Mouse (Mus musculus) lung, postnatal 0 days (tissue): Measurements from ENCODE around the gene Fblim1. TPM values are rescaled to one million over a fixed set of nuclear protein-coding genes. Genes with fewer than 3 reads are reported as not detected.
A peak's percentile ranks its signal among the peaks of the same experiment; 100 is the strongest.

Source experiments
- ATAC-seq: fragments of 200-750 bp; cut with Nextera tagmentation; 2 replicates; pipeline ENCODE4 v1.8.0; 2017; ENCODE audit warnings: moderate library complexity
- DNase-seq: peaks from one replicate; pipeline ENCODE4 v3.0.0-alpha.2; 2016; ENCODE audit warnings: low spot score
- H3K27ac ChIP-seq: fragments of 300-500 bp; sonication (generic); 2 replicates; pipeline ENCODE4 v1.5.1; 2014; ENCODE audit warnings: antibody characterized with exemption, mild to moderate bottlenecking, low read length, mixed read lengths
- H3K27me3 ChIP-seq: fragments of 300-500 bp; sonication (generic); replicated peaks from 2 replicates; pipeline ENCODE4 v1.6.1; 2014; ENCODE audit warnings: low read length, mixed read lengths; ENCODE audit not compliant: insufficient read depth
- H3K36me3 ChIP-seq: fragments of 300-500 bp; sonication (generic); 2 replicates; pipeline ENCODE4 v1.6.1; 2014; ENCODE audit warnings: low read length, mixed read lengths; ENCODE audit not compliant: insufficient read depth
- H3K4me1 ChIP-seq: fragments of 300-500 bp; sonication (generic); 2 replicates; pipeline ENCODE4 v1.6.1; 2014; ENCODE audit warnings: antibody characterized with exemption, low read depth, low read length, mixed read lengths; ENCODE audit not compliant: insufficient read depth
- H3K4me2 ChIP-seq: fragments of 300-500 bp; sonication (generic); replicated peaks from 2 replicates; pipeline ENCODE4 v1.6.1; 2014; ENCODE audit warnings: low read depth, mild to moderate bottlenecking, low read length, moderate library complexity, mixed read lengths
- H3K4me3 ChIP-seq: fragments of 300-500 bp; sonication (generic); 2 replicates; pipeline ENCODE4 v1.5.1; 2014; ENCODE audit warnings: low read depth, low read length
- H3K9ac ChIP-seq: fragments of 300-500 bp; sonication (generic); replicated peaks from 2 replicates; pipeline ENCODE4 v1.6.1; 2014; ENCODE audit warnings: low read depth, mild to moderate bottlenecking
- H3K9me3 ChIP-seq: fragments of 300-500 bp; sonication (generic); 2 replicates; pipeline ENCODE4 v1.6.1; 2016; ENCODE audit warnings: low read length, mixed read lengths
- CTCF ChIP-seq: IDR thresholded peaks from 2 replicates; pipeline ENCODE4 v1.5.1; 2016; ENCODE audit warnings: antibody characterized with exemption, mild to moderate bottlenecking
- EP300 ChIP-seq: IDR thresholded peaks from 2 replicates; pipeline ENCODE4 v1.6.1; 2016; ENCODE audit warnings: antibody characterized with exemption, mild to moderate bottlenecking, control low read depth
- WGBS: fragments of 180-500 bp; shearing (Covaris S2); extraction: QIAGEN DNeasy Blood & Tissue Kit; methylation state at CpG from one replicate; pipeline ENCODE4 v1.1.7; 2014; 5-methylcytosine and 5-hydroxymethylcytosine counted together
- polyA plus RNA-seq: library from polyadenylated mRNA; unstranded; fragments of >200 nt; fragmentation: Nextera tagmentation; extraction: Ambion mirVana; gene quantifications from 2 replicates; pipeline ENCODE4 v1.2.1, GENCODE M21; 2015

Fblim1 gene
- polyA plus RNA-seq, 1 experiment from 2014 or later: 52.3 TPM

- TF ChIP-seq EP300: no peak
- no peak for TF ChIP-seq CTCF
- H3K4me3 ChIP-seq: peak overlapping the region; percentile 59
- no peaks in the 10 kb centered on the region for H3K27me3 ChIP-seq
- 0 out of 2 replicates have a peak, but pooled peaks cover 3% of the 10 kb centered on the region for H3K36me3 ChIP-seq
- H3K4me1 ChIP-seq: 0 out of 2 replicates have a peak, but pooled peaks cover 5% of the 10 kb centered on the region
- peak overlapping the region; percentile 64 for H3K9ac ChIP-seq
- H3K9me3 ChIP-seq: no peaks in the 10 kb centered on the region
- 1% methylated on average over 31 of the region's 57 CpGs for WGBS
- peak overlapping the region; percentile 93 for H3K27ac ChIP-seq
- peak overlapping the region; percentile 93 for H3K4me2 ChIP-seq
- no peak for ATAC-seq
- peak; percentile 61 for DNase-seq
These were observed 6.4 kb downstream of the Fblim1 start for GRCm38 (mm10) chr4:141599251-141600141.

GRCm38 (mm10) chr4:141598894-141599250, 7.0 kb downstream of the Fblim1 start:
- peak overlapping the region; percentile 93 for H3K4me2 ChIP-seq
- H3K4me3 ChIP-seq: peak overlapping the region; percentile 59
- 2% methylated on average over 9 of the region's 9 CpGs for WGBS
- H3K27ac ChIP-seq: peak overlapping the region; percentile 93
- 0 out of 2 replicates have a peak, but pooled peaks cover 3% of the 10 kb centered on the region for H3K36me3 ChIP-seq
- H3K4me1 ChIP-seq: 0 out of 2 replicates have a peak, but pooled peaks cover 5% of the 10 kb centered on the region
- H3K9me3 ChIP-seq: no peaks in the 10 kb centered on the region
- H3K27me3 ChIP-seq: no peaks in the 10 kb centered on the region
- peak overlapping the region; percentile 64 for H3K9ac ChIP-seq
- TF ChIP-seq EP300 (no peak), CTCF (no peak)
- ATAC-seq: no peak
- peak; percentile 22 for DNase-seq

GRCm38 (mm10) chr4:141598199-141598893, 7.5 kb downstream of the Fblim1 start:
- Histone ChIP-seq H3K4me2 (peak overlapping the region; percentile 93), H3K27me3 (no peaks in the 10 kb centered on the region), H3K4me3 (peak overlapping the region; percentile 59), H3K36me3 (0 out of 2 replicates have a peak, but pooled peaks cover 3% of the 10 kb centered on the region), H3K27ac (peak overlapping the region; percentile 93), H3K4me1 (0 out of 2 replicates have a peak, but pooled peaks cover 5% of the 10 kb centered on the region), H3K9me3 (no peaks in the 10 kb centered on the region), H3K9ac (peak overlapping the region; percentile 64)
- TF ChIP-seq EP300: no peak
- no peak for TF ChIP-seq CTCF
- DNase-seq: peak; percentile 91
- ATAC-seq: peak; percentile 85
- WGBS: 2% methylated on average over 18 of the region's 19 CpGs

- TF ChIP-seq EP300 (no peak), CTCF (no peak)
- 72% methylated on average over 8 of the region's 8 CpGs for WGBS
- ATAC-seq: no peak
- H3K27me3 ChIP-seq: no peaks in the 10 kb centered on the region
- no peak overlapping the region for H3K9ac ChIP-seq
- no peak overlapping the region for H3K4me2 ChIP-seq
- H3K4me3 ChIP-seq: no peak overlapping the region
- no peak overlapping the region for H3K27ac ChIP-seq
- H3K36me3 ChIP-seq: peaks cover 3% of the 10 kb centered on the region
- DNase-seq: no peak
- H3K4me1 ChIP-seq: 0 out of 2 replicates have a peak, but pooled peaks cover 2% of the 10 kb centered on the region
- no peaks in the 10 kb centered on the region for H3K9me3 ChIP-seq
These were observed 9.1 kb downstream of the Fblim1 start for GRCm38 (mm10) chr4:141596700-141597328.

GRCm38 (mm10) chr4:141595605-141596268, 10.2 kb downstream of the Fblim1 start:
- Histone ChIP-seq H3K9me3 (no peaks in the 10 kb centered on the region), H3K27me3 (no peaks in the 10 kb centered on the region), H3K36me3 (peaks cover 3% of the 10 kb centered on the region), H3K27ac (no peak overlapping the region), H3K4me3 (no peak overlapping the region), H3K4me1 (no peaks in the 10 kb centered on the region), H3K9ac (no peak overlapping the region), H3K4me2 (no peak overlapping the region)
- peak; percentile 56 for TF ChIP-seq CTCF
- TF ChIP-seq EP300: peak; percentile 52; the same call in 1 of the 2 replicates
- WGBS: 77% methylated on average over 9 of the region's 9 CpGs
- peak; percentile 11 for ATAC-seq
- peak; percentile 86 for DNase-seq
